Mouse (Mus musculus) liver, adult 2 months (tissue): ENCODE measurements around the gene Birc3. TPM values are rescaled to one million over a fixed set of nuclear protein-coding genes. Genes with fewer than 3 reads are reported as not detected.

Experiments
- DNase-seq: peaks from one replicate; pipeline ENCODE4 v3.0.0-alpha.2; 2011; ENCODE audit warnings: low read depth, low spot score; ENCODE audit errors: extremely low read depth
- H3K27ac ChIP-seq: fragments of 200-500 bp; replicated peaks from 2 replicates; pipeline ENCODE4 v1.5.1; 2012; ENCODE audit warnings: low read depth, mild to moderate bottlenecking, control low read depth, inconsistent platforms, low read length; ENCODE audit not compliant: insufficient read depth
- H3K27me3 ChIP-seq: fragments of 200-500 bp; 2 replicates; pipeline ENCODE4 v1.6.1; 2012; ENCODE audit warnings: mild to moderate bottlenecking, moderate library complexity, low read length, inconsistent platforms; ENCODE audit not compliant: control insufficient read depth, insufficient read depth
- H3K36me3 ChIP-seq: fragments of 200-500 bp; 2 replicates; pipeline ENCODE4 v1.6.1; 2012; ENCODE audit warnings: low read length, inconsistent platforms; ENCODE audit not compliant: control insufficient read depth, insufficient read depth
- H3K4me1 ChIP-seq: fragments of 200-500 bp; 2 replicates; pipeline ENCODE4 v1.6.1; 2011; ENCODE audit warnings: low read length; ENCODE audit not compliant: control insufficient read depth, insufficient read depth
- H3K4me3 ChIP-seq: fragments of 200-500 bp; 2 replicates; pipeline ENCODE4 v1.5.1; 2011; ENCODE audit warnings: low read depth, mild to moderate bottlenecking, control low read depth, low read length, moderate library complexity; ENCODE audit not compliant: insufficient read depth
- H3K79me2 ChIP-seq: fragments of 200-500 bp; 2 replicates; pipeline ENCODE4 v1.6.1; 2012; ENCODE audit warnings: inconsistent platforms, mild to moderate bottlenecking, low read length, moderate library complexity; ENCODE audit not compliant: control insufficient read depth, insufficient read depth
- H3K9ac ChIP-seq: fragments of 200-500 bp; 2 replicates; pipeline ENCODE4 v1.6.1; 2012; ENCODE audit warnings: low read depth, mild to moderate bottlenecking, control low read depth, inconsistent platforms, low read length
- CTCF ChIP-seq: fragments of 200-500 bp; IDR thresholded peaks from 2 replicates; pipeline ENCODE4 v1.5.1; 2011; ENCODE audit warnings: low read depth, low read length, control low read depth
- POLR2A ChIP-seq: fragments of 200-500 bp; IDR thresholded peaks from 2 replicates; pipeline ENCODE4 v1.6.1; 2011; ENCODE audit warnings: low read length, control low read depth; ENCODE audit not compliant: insufficient read depth; ENCODE audit errors: extremely low read depth
- WGBS: fragments of 180-500 bp; shearing (Covaris S2); methylation state at CpG from one replicate; pipeline ENCODE4 v1.1.7; 2018; 5-methylcytosine and 5-hydroxymethylcytosine counted together
- polyA plus RNA-seq: library from polyadenylated mRNA; depleted of rRNA; stranded (reverse); fragments of >200 nt; gene quantifications from 2 replicates; pipeline ENCODE4 v1.2.3, GENCODE M21; 2012
- total RNA-seq: library from RNA; depleted of rRNA; stranded (reverse); fragments of >200 nt; gene quantifications from 2 replicates; pipeline ENCODE4 v1.2.3, GENCODE M21; 2014

Birc3 gene
- total and polyA plus RNA-seq, 2 experiments, result 6.3 to 23.7 TPM

GRCm38 (mm10) chr9:7891177-7891576, 18.2 kb upstream of the Birc3 start:
- H3K4me1 ChIP-seq, result peaks cover 5% of the 10 kb centered on the region
- H3K36me3 ChIP-seq, result no peaks in the 10 kb centered on the region
- peak overlapping the region; percentile 93 for H3K27ac ChIP-seq
- TF ChIP-seq CTCF, result no peak
- no peak for TF ChIP-seq POLR2A
- DNase-seq, result peak; percentile 95
- H3K27me3 ChIP-seq, result no peaks in the 10 kb centered on the region
- H3K79me2 ChIP-seq, result no peaks in the 10 kb centered on the region
- H3K9ac ChIP-seq, result no peak overlapping the region
- WGBS, result 19% methylated on average over 1 of the region's 1 CpGs
- no peak overlapping the region for H3K4me3 ChIP-seq

GRCm38 (mm10) chr9:7884346-7884745, 11.4 kb upstream of the Birc3 start:
- TF ChIP-seq CTCF, result no peak
- TF ChIP-seq POLR2A, result no peak
- Histone ChIP-seq H3K4me3 (no peak overlapping the region), H3K27me3 (no peaks in the 10 kb centered on the region), H3K27ac (no peak overlapping the region), H3K4me1 (no peaks in the 10 kb centered on the region), H3K9ac (no peak overlapping the region), H3K79me2 (no peaks in the 10 kb centered on the region), H3K36me3 (no peaks in the 10 kb centered on the region)
- 97% methylated on average over 3 of the region's 3 CpGs for WGBS
- no peak for DNase-seq

- Histone ChIP-seq H3K27ac (no peak overlapping the region), H3K79me2 (no peaks in the 10 kb centered on the region), H3K27me3 (no peaks in the 10 kb centered on the region), H3K36me3 (no peaks in the 10 kb centered on the region), H3K9ac (no peak overlapping the region), H3K4me3 (no peak overlapping the region), H3K4me1 (no peaks in the 10 kb centered on the region)
- DNase-seq, result no peak
- no peak for TF ChIP-seq CTCF
- TF ChIP-seq POLR2A, result no peak
- WGBS, result 93% methylated on average over 1 of the region's 1 CpGs
These were observed 9.4 kb upstream of the Birc3 start for GRCm38 (mm10) chr9:7882304-7882865.

- Histone ChIP-seq H3K36me3 (no peaks in the 10 kb centered on the region), H3K4me3 (no peak overlapping the region; the same call in 1 of the 2 replicates), H3K79me2 (peaks cover 8% of the 10 kb centered on the region; the same call in 1 of the 2 replicates), H3K9ac (no peak overlapping the region; the same call in 1 of the 2 replicates), H3K27ac (peak overlapping the region; percentile 94), H3K4me1 (peaks cover 18% of the 10 kb centered on the region), H3K27me3 (no peaks in the 10 kb centered on the region)
- no peak for TF ChIP-seq POLR2A
- no peak for TF ChIP-seq CTCF
- DNase-seq, result no peak
- 95% methylated on average over 8 of the region's 8 CpGs for WGBS
These were observed 675 bp upstream of the Birc3 start for GRCm38 (mm10) chr9:7873511-7874211.

DNA sequence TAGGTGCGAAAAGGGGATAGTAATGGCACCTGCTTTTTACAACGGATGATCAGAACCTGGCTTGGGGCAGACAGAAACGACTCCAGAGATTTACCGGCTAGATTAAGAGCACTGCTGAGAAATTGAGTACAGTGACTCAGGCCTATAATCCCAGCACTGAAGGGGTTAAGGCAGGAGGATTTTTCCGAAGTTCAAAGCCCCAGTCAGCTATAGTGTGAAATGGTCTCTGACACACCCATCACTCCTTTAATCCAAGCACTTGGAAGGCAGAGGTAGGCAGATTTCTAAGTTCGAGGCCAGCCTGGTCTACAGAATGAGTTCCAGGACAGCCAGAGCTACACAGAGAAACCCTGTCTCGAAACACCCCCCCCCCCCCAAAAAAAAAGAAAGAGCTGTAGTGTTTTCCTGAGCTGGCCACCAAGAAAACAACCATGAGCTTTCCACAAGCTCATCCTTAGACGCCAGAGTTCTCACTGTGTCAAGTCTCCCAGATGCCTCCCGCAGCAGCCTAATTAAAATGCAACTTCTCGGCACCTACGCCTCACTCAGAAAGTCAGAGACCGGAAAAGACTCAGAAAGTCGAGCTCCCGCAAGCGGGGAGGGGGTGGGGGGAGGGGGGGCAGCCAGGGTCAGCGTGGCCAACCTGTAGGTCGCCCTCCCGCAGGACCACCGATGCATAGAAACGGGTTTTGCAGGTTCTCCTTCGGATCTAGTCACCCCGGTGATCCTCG, 777 bp downstream of the Birc3 start:
- Histone ChIP-seq H3K36me3 (peaks cover 5% of the 10 kb centered on the region; the same call in 1 of the 2 replicates), H3K79me2 (peaks cover 15% of the 10 kb centered on the region; the same call in 1 of the 2 replicates), H3K4me3 (peak overlapping the region; percentile 89), H3K4me1 (peaks cover 22% of the 10 kb centered on the region), H3K27me3 (no peaks in the 10 kb centered on the region), H3K27ac (peak overlapping the region; percentile 94), H3K9ac (peak overlapping the region; percentile 85)
- WGBS, result 13% methylated on average over 23 of the region's 23 CpGs
- DNase-seq, result peak; percentile 23
- no peak for TF ChIP-seq CTCF
- no peak for TF ChIP-seq POLR2A
